In the genomic region with DNA sequence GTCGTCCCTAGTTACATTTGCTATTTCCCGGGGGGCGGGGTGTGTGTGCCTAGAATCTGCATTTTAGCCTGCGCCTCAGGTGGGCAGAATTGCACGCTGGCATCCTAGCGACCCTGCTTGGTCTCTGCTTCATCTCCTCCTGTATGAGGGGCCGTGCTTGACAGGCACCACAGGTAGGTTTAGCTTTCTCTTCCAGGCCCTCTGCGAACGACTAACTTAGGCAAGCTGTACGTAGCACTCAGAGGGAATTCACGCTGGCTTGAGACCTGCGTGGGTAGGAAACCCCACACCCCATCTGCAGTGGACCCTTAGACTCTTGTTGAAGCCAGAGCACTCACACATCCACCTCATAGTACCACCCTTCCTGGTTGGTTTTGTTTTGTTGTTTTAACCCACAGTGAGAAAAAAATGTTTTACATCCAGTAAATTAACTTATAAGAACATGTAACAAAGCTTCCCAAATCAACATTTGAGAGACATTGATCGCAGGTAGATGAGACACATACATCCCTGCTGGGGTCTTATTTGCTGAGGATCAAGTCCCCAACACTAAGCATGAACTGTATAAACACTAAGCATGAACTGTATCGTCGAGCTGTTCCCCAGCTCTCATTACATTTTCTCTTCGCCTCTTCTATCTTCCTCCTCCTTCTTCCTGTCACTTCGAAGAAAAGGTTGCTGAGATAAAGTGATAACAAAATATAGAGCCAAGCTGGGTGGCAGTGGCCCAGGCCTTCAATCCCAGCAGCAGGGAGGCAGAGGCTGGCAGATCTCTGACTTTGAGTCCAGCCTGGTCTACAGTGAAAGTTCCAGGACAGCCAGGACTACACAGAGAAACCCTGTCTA, we compare ENCODE assay signal across 7 mouse cellular contexts. TPM values are rescaled to one million over a fixed set of nuclear protein-coding genes. Genes with fewer than 3 reads are reported as not detected.
DNase-seq lines count a peak whose midpoint lies in the region; ATAC-seq and TF ChIP-seq lines count a peak whose summit lies in the region.

No protein-coding gene starts in this region.

- H3K27me3 ChIP-seq in embryonic facial prominence, embryonic 14.5 days (replicated peaks; ENCODE audit: control insufficient read depth, insufficient read depth, low read length): no peaks in the 10 kb centered on the region
- H3K27me3 ChIP-seq in intestine, embryonic 16.5 days (replicated peaks; ENCODE audit: control insufficient read depth, insufficient read depth, low read length): no peaks in the 10 kb centered on the region
- no peaks in the 10 kb centered on the region for H3K27me3 ChIP-seq in neural tube, embryonic 15.5 days (replicated peaks)

- no peak for TF ChIP-seq CTCF in lung, adult 2 months (IDR thresholded peaks at IDR 0.05; ENCODE audit: insufficient read depth, low read length)

- peak overlapping the region; percentile 73 for H3K4me3 ChIP-seq in lung, adult 2 months (replicated peaks; ENCODE audit: extremely low read depth, low read depth, low read length)
- peak overlapping the region; percentile 96 for H3K4me3 ChIP-seq in embryonic facial prominence, embryonic 14.5 days (ENCODE audit: low read depth, low read length)
- H3K4me3 ChIP-seq in intestine, embryonic 16.5 days (ENCODE audit: low read length): peak overlapping the region; percentile 67
- H3K4me3 ChIP-seq in neural tube, embryonic 15.5 days (replicated peaks): peak overlapping the region; percentile 87

- peak overlapping the region; percentile 72 for H3K9ac ChIP-seq in embryonic facial prominence, embryonic 14.5 days (ENCODE audit: low read depth, low read length)
- H3K9ac ChIP-seq in intestine, embryonic 16.5 days (ENCODE audit: low read depth, low read length): peak overlapping the region; percentile 81
- H3K9ac ChIP-seq in neural tube, embryonic 15.5 days (replicated peaks): peak overlapping the region; percentile 73

- ATAC-seq in embryonic facial prominence, embryonic 14.5 days (ENCODE audit: low read depth): no peak
- ATAC-seq in intestine, embryonic 16.5 days: no peak
- ATAC-seq in neural tube, embryonic 15.5 days (ENCODE audit: low FRiP score): no peak

- H3K4me2 ChIP-seq in embryonic facial prominence, embryonic 14.5 days (ENCODE audit: low read depth, low read length): peak overlapping the region; percentile 91
- peak overlapping the region; percentile 83 for H3K4me2 ChIP-seq in intestine, embryonic 16.5 days (ENCODE audit: low read depth, low read length)
- H3K4me2 ChIP-seq in neural tube, embryonic 15.5 days: peak overlapping the region; percentile 72

- H3K9me3 ChIP-seq in embryonic facial prominence, embryonic 14.5 days (ENCODE audit: control insufficient read depth, low read length): no peaks in the 10 kb centered on the region
- H3K9me3 ChIP-seq in intestine, embryonic 16.5 days (ENCODE audit: control insufficient read depth, low read length): no peaks in the 10 kb centered on the region
- no peaks in the 10 kb centered on the region for H3K9me3 ChIP-seq in neural tube, embryonic 15.5 days (replicated peaks)

- peaks cover 13% of the 10 kb centered on the region for H3K4me1 ChIP-seq in lung, adult 2 months (ENCODE audit: control insufficient read depth, insufficient read depth, low read length)
- H3K4me1 ChIP-seq in embryonic facial prominence, embryonic 14.5 days (ENCODE audit: control insufficient read depth, insufficient read depth, low read length): peaks cover 29% of the 10 kb centered on the region
- peaks cover 18% of the 10 kb centered on the region for H3K4me1 ChIP-seq in intestine, embryonic 16.5 days (ENCODE audit: control insufficient read depth, insufficient read depth, low read length)
- peaks cover 41% of the 10 kb centered on the region for H3K4me1 ChIP-seq in neural tube, embryonic 15.5 days

- WGBS in lung, adult 2 months: 18% methylated on average over 17 of the region's 17 CpGs
- 28% methylated on average over 17 of the region's 17 CpGs for WGBS in embryonic facial prominence, embryonic 14.5 days
- 27% methylated on average over 17 of the region's 17 CpGs for WGBS in intestine, embryonic 16.5 days
- WGBS in neural tube, embryonic 15.5 days: 31% methylated on average over 17 of the region's 17 CpGs

- TF ChIP-seq POLR2A in lung, adult 2 months (IDR thresholded peaks at IDR 0.05; ENCODE audit: borderline replicate concordance, extremely low read depth, low read depth, low read length): no peak

- peak overlapping the region; percentile 86 for H3K27ac ChIP-seq in embryonic facial prominence, embryonic 14.5 days (replicated peaks; ENCODE audit: low read depth, low read length)
- peak overlapping the region; percentile 85 for H3K27ac ChIP-seq in intestine, embryonic 16.5 days (ENCODE audit: low read length)
- H3K27ac ChIP-seq in neural tube, embryonic 15.5 days (replicated peaks): peak overlapping the region; percentile 88

- no peak for DNase-seq in lung, adult 2 months
- DNase-seq in lung, postnatal 4 days: no peak
- no peak for DNase-seq in embryonic facial prominence, embryonic 14.5 days (ENCODE audit: low spot score)
- DNase-seq in left cerebral cortex, adult 8-10 months (ENCODE audit: low spot score in 2 of 2): no peak
- no peak for DNase-seq in spleen, adult 18-20 months

- no peaks in the 10 kb centered on the region for H3K36me3 ChIP-seq in embryonic facial prominence, embryonic 14.5 days (ENCODE audit: control insufficient read depth, insufficient read depth, low read length)
- H3K36me3 ChIP-seq in intestine, embryonic 16.5 days (ENCODE audit: control insufficient read depth, insufficient read depth, low read length): no peaks in the 10 kb centered on the region
- no peaks in the 10 kb centered on the region for H3K36me3 ChIP-seq in neural tube, embryonic 15.5 days

RNA-seq across cellular contexts. Expression of gene Sp2, which starts 4.1 kb away (rescaled TPM):
- polyA plus RNA-seq in lung, adult 2 months (2012; rRNA removed): 23.1 and 26.3 TPM in 2 replicates
- polyA plus RNA-seq in embryonic facial prominence, embryonic 14.5 days (2014; fragmentation: Nextera tagmentation; extraction: Ambion mirVana): 15.2 and 16.2 TPM in 2 replicates
- 13.2 and 13.8 TPM in 2 replicates for polyA plus RNA-seq in intestine, embryonic 16.5 days (2015; fragmentation: Nextera tagmentation; extraction: Ambion mirVana)
- 13.0 and 15.8 TPM in 2 replicates for polyA plus RNA-seq in neural tube, embryonic 15.5 days (2015; fragmentation: Nextera tagmentation; extraction: Ambion mirVana)
- 10 to 100 TPM; 10.7 to 15.0 (median 13.0) TPM for total RNA-seq in left cerebral cortex, adult 8-10 months (2022)

RNA-seq across cellular contexts. Expression of gene Sp6, which starts 34.6 kb away (rescaled TPM):
- polyA plus RNA-seq in lung, adult 2 months (2012; rRNA removed): 5.0 and 8.5 TPM in 2 replicates
- polyA plus RNA-seq in embryonic facial prominence, embryonic 14.5 days (2014; fragmentation: Nextera tagmentation; extraction: Ambion mirVana): 2.1 and 2.9 TPM in 2 replicates
- polyA plus RNA-seq in intestine, embryonic 16.5 days (2015; fragmentation: Nextera tagmentation; extraction: Ambion mirVana): not detected in 2 replicates
- polyA plus RNA-seq in neural tube, embryonic 15.5 days (2015; fragmentation: Nextera tagmentation; extraction: Ambion mirVana): 0.23 and 0.52 TPM in 2 replicates
- total RNA-seq in left cerebral cortex, adult 8-10 months (2022): 1 to 10 TPM; 1.1 to 2.0 (median 1.3) TPM

RNA-seq across cellular contexts. Expression of gene Pnpo, which starts 34.8 kb away (rescaled TPM):
- polyA plus RNA-seq in lung, adult 2 months (2012; rRNA removed): 20.7 and 24.0 TPM in 2 replicates
- polyA plus RNA-seq in embryonic facial prominence, embryonic 14.5 days (2014; fragmentation: Nextera tagmentation; extraction: Ambion mirVana): 26.8 and 27.4 TPM in 2 replicates
- 125 and 141 TPM in 2 replicates for polyA plus RNA-seq in intestine, embryonic 16.5 days (2015; fragmentation: Nextera tagmentation; extraction: Ambion mirVana)
- polyA plus RNA-seq in neural tube, embryonic 15.5 days (2015; fragmentation: Nextera tagmentation; extraction: Ambion mirVana): 30.8 and 35.8 TPM in 2 replicates
- 10 to 100 TPM; 43.7 to 51.2 (median 48.6) TPM for total RNA-seq in left cerebral cortex, adult 8-10 months (2022)

RNA-seq across cellular contexts. Expression of gene Prr15l, which starts 50.7 kb away (rescaled TPM):
- polyA plus RNA-seq in lung, adult 2 months (2012; rRNA removed): 56.2 and 69.8 TPM in 2 replicates
- polyA plus RNA-seq in embryonic facial prominence, embryonic 14.5 days (2014; fragmentation: Nextera tagmentation; extraction: Ambion mirVana): 3.1 and 4.7 TPM in 2 replicates
- polyA plus RNA-seq in intestine, embryonic 16.5 days (2015; fragmentation: Nextera tagmentation; extraction: Ambion mirVana): 116 and 121 TPM in 2 replicates
- polyA plus RNA-seq in neural tube, embryonic 15.5 days (2015; fragmentation: Nextera tagmentation; extraction: Ambion mirVana): 0.47 and 5.2 TPM in 2 replicates
- total RNA-seq in left cerebral cortex, adult 8-10 months (2022): not detected

RNA-seq across cellular contexts. Expression of gene Scrn2, which starts 51.1 kb away (rescaled TPM):
- polyA plus RNA-seq in lung, adult 2 months (2012; rRNA removed): 16.2 and 20.2 TPM in 2 replicates
- polyA plus RNA-seq in embryonic facial prominence, embryonic 14.5 days (2014; fragmentation: Nextera tagmentation; extraction: Ambion mirVana): 14.7 and 16.1 TPM in 2 replicates
- polyA plus RNA-seq in intestine, embryonic 16.5 days (2015; fragmentation: Nextera tagmentation; extraction: Ambion mirVana): 25.5 and 26.9 TPM in 2 replicates
- 12.6 and 18.5 TPM in 2 replicates for polyA plus RNA-seq in neural tube, embryonic 15.5 days (2015; fragmentation: Nextera tagmentation; extraction: Ambion mirVana)
- 1 to 10 TPM; 5.0 to 6.1 (median 5.4) TPM for total RNA-seq in left cerebral cortex, adult 8-10 months (2022)
